Mouse (Mus musculus): ENCODE data around the gene Mrps31.

GRCm38 (mm10) chr8:22411971-22412370 lies 810 bp downstream of the Mrps31 start:
- TF ChIP-seq CTCF (IDR thresholded peaks at IDR 0.05; ENCODE audit: low read depth, low read length) (no peak), POLR2A (IDR thresholded peaks at IDR 0.05; ENCODE audit: borderline replicate concordance, low read depth, low read length) (no peak)

Data from bone marrow macrophage, adult 2 months (primary cell).